Mouse (Mus musculus): Measurements from ENCODE around the gene Cyp2s1. TPM values are rescaled to one million over a fixed set of nuclear protein-coding genes. Genes with fewer than 3 reads are reported as not detected.

Gene Cyp2s1
- polyA plus RNA-seq, 1 experiment = 5.2 TPM

DNA sequence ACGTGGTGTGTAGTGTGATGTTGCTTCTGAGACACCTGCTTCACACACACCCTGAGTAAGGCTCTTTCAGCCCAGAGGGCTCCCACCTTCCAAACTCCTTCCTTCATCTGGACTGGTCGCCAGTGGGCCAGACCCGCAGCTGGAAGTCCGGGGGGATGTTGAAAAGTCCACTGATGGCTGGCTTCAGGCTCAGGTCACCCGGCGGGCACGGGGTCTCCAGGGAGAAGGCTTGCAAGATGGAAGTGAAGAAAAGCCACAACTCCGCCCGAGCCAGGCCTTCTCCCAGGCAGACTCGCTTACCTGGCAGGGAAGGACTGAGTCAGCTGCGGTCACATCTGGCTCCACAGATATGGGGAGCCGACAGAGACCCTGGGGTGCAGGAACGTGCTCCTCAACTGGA is 13.3 kb downstream of the Cyp2s1 start:
- no peaks in the 10 kb centered on the region for H3K27me3 ChIP-seq (ENCODE audit: control insufficient read depth, insufficient read depth, low read length)
- no peak for TF ChIP-seq POLR2A (IDR thresholded peaks at IDR 0.05; ENCODE audit: control insufficient read depth, extremely low read depth, insufficient read depth, low read length, poor library complexity)
- TF ChIP-seq CTCF (IDR thresholded peaks at IDR 0.05; ENCODE audit: borderline replicate concordance, control insufficient read depth, extremely low read depth, insufficient read depth, low read length, poor library complexity) = no peak
- H3K36me3 ChIP-seq (ENCODE audit: control insufficient read depth, insufficient read depth, low read length) = no peaks in the 10 kb centered on the region
- WGBS = 94% methylated on average over 13 of the region's 13 CpGs
- H3K27ac ChIP-seq (ENCODE audit: control insufficient read depth, insufficient read depth, low read length) = no peak overlapping the region
- no peaks in the 10 kb centered on the region for H3K4me1 ChIP-seq (replicated peaks; ENCODE audit: control insufficient read depth, insufficient read depth, low read length)
- H3K4me3 ChIP-seq (ENCODE audit: control insufficient read depth, insufficient read depth, low read length) = no peak overlapping the region
- DNase-seq = no peak

DNA sequence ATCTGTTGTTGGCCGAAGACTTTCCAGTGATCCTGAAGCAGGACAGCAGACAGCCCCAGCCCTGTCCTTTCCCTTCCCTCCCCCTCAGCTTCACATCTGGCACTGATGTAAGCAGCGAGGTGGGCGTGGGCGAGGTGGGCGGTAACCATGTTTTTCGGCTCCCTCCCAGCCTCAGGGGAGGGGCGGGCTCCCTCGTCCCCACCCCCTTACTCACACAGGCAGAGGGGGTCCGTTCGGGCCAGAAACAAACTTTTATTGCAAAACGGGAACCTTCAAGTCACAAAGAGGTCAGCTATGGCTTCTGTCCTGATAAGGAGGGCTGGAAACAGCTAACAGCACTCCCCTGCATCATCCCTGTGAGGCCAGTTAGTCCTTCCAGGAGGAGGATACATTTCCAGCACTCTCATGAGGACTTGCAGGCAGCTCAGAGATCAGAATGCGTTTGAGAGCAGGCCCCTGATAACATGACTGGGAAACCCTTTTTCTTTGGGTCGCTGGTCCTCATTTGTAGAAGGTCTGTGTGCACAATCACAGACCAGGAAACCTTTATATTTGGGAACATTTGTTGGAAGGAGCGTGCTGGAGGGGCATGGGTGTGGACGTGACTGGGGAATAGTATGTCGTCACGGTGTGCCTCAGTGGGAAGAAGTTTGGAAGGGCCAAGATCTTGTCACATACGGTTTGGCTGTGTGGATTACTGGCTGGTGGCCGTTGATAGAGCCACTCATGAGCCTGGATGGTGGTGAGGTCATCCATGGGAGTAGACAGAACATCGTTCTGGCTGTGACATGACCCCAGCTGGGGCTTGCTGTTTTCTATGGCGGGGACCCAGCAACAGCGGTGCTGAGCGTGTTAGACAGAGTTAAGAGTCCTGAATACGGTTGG is 14.2 kb downstream of the Cyp2s1 start:
- no peak overlapping the region for H3K27ac ChIP-seq (ENCODE audit: control insufficient read depth, insufficient read depth, low read length)
- no peak overlapping the region for H3K4me3 ChIP-seq (ENCODE audit: control insufficient read depth, insufficient read depth, low read length)
- H3K27me3 ChIP-seq (ENCODE audit: control insufficient read depth, insufficient read depth, low read length) = no peaks in the 10 kb centered on the region
- TF ChIP-seq POLR2A (IDR thresholded peaks at IDR 0.05; ENCODE audit: control insufficient read depth, extremely low read depth, insufficient read depth, low read length, poor library complexity) (no peak), CTCF (IDR thresholded peaks at IDR 0.05; ENCODE audit: borderline replicate concordance, control insufficient read depth, extremely low read depth, insufficient read depth, low read length, poor library complexity) (no peak)
- DNase-seq = no peak
- H3K36me3 ChIP-seq (ENCODE audit: control insufficient read depth, insufficient read depth, low read length) = no peaks in the 10 kb centered on the region
- WGBS = 74% methylated on average over 24 of the region's 24 CpGs
- H3K4me1 ChIP-seq (replicated peaks; ENCODE audit: control insufficient read depth, insufficient read depth, low read length) = no peaks in the 10 kb centered on the region

DNA sequence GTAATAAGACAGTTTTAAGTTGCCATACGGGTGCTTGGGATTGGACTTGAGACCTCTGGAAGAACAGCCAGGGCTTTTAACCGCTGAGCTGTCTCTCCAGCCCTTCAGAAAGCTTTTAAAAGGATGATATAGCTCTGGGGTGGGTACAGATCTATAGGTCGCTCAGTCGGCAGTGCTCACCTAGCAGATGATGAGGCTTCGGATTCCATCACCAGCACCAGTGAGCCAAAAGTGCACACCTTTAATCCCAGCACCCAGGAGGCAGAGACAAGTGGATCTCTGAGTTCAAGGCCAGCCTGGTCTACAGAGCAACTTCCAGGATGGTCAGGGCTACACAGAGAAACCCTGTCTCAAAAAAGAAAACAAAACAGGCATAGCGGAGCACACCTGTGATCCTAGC is 15.7 kb downstream of the Cyp2s1 start:
- H3K4me3 ChIP-seq (ENCODE audit: control insufficient read depth, insufficient read depth, low read length) = no peak overlapping the region
- 97% methylated on average over 6 of the region's 6 CpGs for WGBS

DNA sequence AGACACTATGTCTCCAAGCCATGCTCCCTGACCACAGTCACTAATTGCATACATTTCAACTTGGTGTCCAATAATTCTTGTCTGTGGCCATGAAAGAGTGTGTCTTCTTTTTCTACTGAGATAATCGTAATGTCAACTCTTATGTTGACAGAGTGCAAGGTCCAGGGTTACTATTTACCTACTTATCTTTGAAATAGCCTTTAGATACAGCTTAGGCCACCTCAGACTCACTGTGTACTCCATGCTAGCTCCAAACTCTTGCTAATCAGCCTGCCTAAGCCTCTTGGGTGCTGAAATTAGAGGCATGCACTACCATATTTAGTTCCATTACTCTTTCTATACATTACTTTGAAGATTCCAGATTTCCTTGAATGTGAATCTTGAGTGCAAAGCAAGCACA is 17.3 kb downstream of the Cyp2s1 start:
- TF ChIP-seq CTCF (IDR thresholded peaks at IDR 0.05; ENCODE audit: borderline replicate concordance, control insufficient read depth, extremely low read depth, insufficient read depth, low read length, poor library complexity) = no peak
- TF ChIP-seq POLR2A (IDR thresholded peaks at IDR 0.05; ENCODE audit: control insufficient read depth, extremely low read depth, insufficient read depth, low read length, poor library complexity) = no peak
- H3K27ac ChIP-seq (ENCODE audit: control insufficient read depth, insufficient read depth, low read length) = no peak overlapping the region
- no peaks in the 10 kb centered on the region for H3K27me3 ChIP-seq (ENCODE audit: control insufficient read depth, insufficient read depth, low read length)
- no peak overlapping the region for H3K4me3 ChIP-seq (ENCODE audit: control insufficient read depth, insufficient read depth, low read length)
- no peak for DNase-seq
- whole genome bisulfite sequencing = 100% methylated on average over 1 of the region's 1 CpGs
- H3K36me3 ChIP-seq (ENCODE audit: control insufficient read depth, insufficient read depth, low read length) = no peaks in the 10 kb centered on the region
- H3K4me1 ChIP-seq (replicated peaks; ENCODE audit: control insufficient read depth, insufficient read depth, low read length) = no peaks in the 10 kb centered on the region

More for the DNA sequence above, 15.7 kb downstream of the Cyp2s1 start:
- no peak for DNase-seq
- TF ChIP-seq CTCF (IDR thresholded peaks at IDR 0.05; ENCODE audit: borderline replicate concordance, control insufficient read depth, extremely low read depth, insufficient read depth, low read length, poor library complexity) (no peak), POLR2A (IDR thresholded peaks at IDR 0.05; ENCODE audit: control insufficient read depth, extremely low read depth, insufficient read depth, low read length, poor library complexity) (no peak)
- H3K27me3 ChIP-seq (ENCODE audit: control insufficient read depth, insufficient read depth, low read length) = no peaks in the 10 kb centered on the region
- H3K36me3 ChIP-seq (ENCODE audit: control insufficient read depth, insufficient read depth, low read length) = no peaks in the 10 kb centered on the region
- H3K4me1 ChIP-seq (replicated peaks; ENCODE audit: control insufficient read depth, insufficient read depth, low read length) = no peaks in the 10 kb centered on the region
- H3K27ac ChIP-seq (ENCODE audit: control insufficient read depth, insufficient read depth, low read length) = no peak overlapping the region

DNA sequence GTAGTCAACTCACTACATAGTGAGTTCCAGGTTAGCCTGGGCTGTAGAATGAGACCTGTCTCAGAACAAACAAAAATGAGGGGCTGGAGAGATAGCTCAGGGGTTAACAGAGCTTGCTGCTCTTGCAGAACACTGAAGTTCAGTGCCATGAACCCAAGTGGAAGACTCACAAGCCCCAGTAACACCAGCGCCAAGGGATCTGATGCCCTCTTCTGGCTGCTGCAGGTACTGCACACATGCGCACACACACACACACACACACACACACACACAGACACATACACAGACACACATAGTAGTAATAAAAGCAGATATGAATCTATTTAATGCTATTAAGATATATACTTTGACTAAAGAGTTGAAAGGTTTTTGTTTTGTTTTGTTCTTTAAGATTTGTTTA is 18.2 kb downstream of the Cyp2s1 start:
- DNase-seq = no peak
- Histone ChIP-seq H3K36me3 (ENCODE audit: control insufficient read depth, insufficient read depth, low read length) (no peaks in the 10 kb centered on the region), H3K27ac (ENCODE audit: control insufficient read depth, insufficient read depth, low read length) (no peak overlapping the region), H3K4me1 (replicated peaks; ENCODE audit: control insufficient read depth, insufficient read depth, low read length) (no peaks in the 10 kb centered on the region), H3K4me3 (ENCODE audit: control insufficient read depth, insufficient read depth, low read length) (no peak overlapping the region), H3K27me3 (ENCODE audit: control insufficient read depth, insufficient read depth, low read length) (no peaks in the 10 kb centered on the region)
- no peak for TF ChIP-seq CTCF (IDR thresholded peaks at IDR 0.05; ENCODE audit: borderline replicate concordance, control insufficient read depth, extremely low read depth, insufficient read depth, low read length, poor library complexity)
- no peak for TF ChIP-seq POLR2A (IDR thresholded peaks at IDR 0.05; ENCODE audit: control insufficient read depth, extremely low read depth, insufficient read depth, low read length, poor library complexity)
- 91% methylated on average over 2 of the region's 2 CpGs for WGBS

DNA sequence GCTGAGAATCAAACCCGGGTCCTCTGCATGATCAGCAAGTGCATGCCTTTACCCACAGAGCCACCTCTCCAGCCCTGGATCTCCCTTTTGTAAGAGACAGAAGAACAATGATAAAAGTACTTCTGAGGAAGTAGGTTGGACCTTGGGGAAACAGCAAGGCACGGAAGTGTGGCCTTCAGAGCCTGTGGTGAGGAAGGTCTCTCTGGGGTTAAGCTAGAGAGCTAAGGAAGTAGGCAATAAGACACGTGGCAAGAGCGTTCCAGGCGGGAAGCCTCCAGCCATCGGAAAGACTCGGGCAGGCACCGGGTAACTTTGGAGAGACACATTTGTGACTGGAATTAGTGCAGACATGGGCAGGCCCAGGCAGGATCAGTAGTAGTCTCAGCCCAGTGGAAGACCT is 21.9 kb downstream of the Cyp2s1 start:
- WGBS = 86% methylated on average over 8 of the region's 8 CpGs
- no peak overlapping the region for H3K4me3 ChIP-seq (ENCODE audit: control insufficient read depth, insufficient read depth, low read length)
- no peaks in the 10 kb centered on the region for H3K36me3 ChIP-seq (ENCODE audit: control insufficient read depth, insufficient read depth, low read length)
- H3K27ac ChIP-seq (ENCODE audit: control insufficient read depth, insufficient read depth, low read length) = no peak overlapping the region
- no peaks in the 10 kb centered on the region for H3K4me1 ChIP-seq (replicated peaks; ENCODE audit: control insufficient read depth, insufficient read depth, low read length)
- no peaks in the 10 kb centered on the region for H3K27me3 ChIP-seq (ENCODE audit: control insufficient read depth, insufficient read depth, low read length)
- no peak for DNase-seq
- no peak for TF ChIP-seq POLR2A (IDR thresholded peaks at IDR 0.05; ENCODE audit: control insufficient read depth, extremely low read depth, insufficient read depth, low read length, poor library complexity)
- TF ChIP-seq CTCF (IDR thresholded peaks at IDR 0.05; ENCODE audit: borderline replicate concordance, control insufficient read depth, extremely low read depth, insufficient read depth, low read length, poor library complexity) = no peak

Measured in thymus, adult 2 months (tissue).